Mouse (Mus musculus) urinary bladder, postnatal 10 days (tissue): Measurements from ENCODE around the gene Bdkrb2.
A peak's percentile ranks its signal among the peaks of the same experiment; 100 is the strongest.

Source experiments
- DNase-seq: peaks from one replicate; pipeline ENCODE4 v3.0.0; 2022; ENCODE audit warnings: low spot score

Bdkrb2 gene

GRCm38 (mm10) chr12:105546538-105546937 is 16.5 kb upstream of the Bdkrb2 start:
- DNase-seq: no peak

GRCm38 (mm10) chr12:105547151-105547550 is 15.9 kb upstream of the Bdkrb2 start:
- no peak for DNase-seq

- DNase-seq: no peak
These were observed 15.0 kb upstream of the Bdkrb2 start for GRCm38 (mm10) chr12:105548001-105548400.

- no peak for DNase-seq
These were observed 14.1 kb upstream of the Bdkrb2 start for GRCm38 (mm10) chr12:105548881-105549280.

GRCm38 (mm10) chr12:105549835-105550802 is 12.9 kb upstream of the Bdkrb2 start:
- no peak for DNase-seq

- no peak for DNase-seq
These were observed 11.5 kb upstream of the Bdkrb2 start for GRCm38 (mm10) chr12:105551551-105551989.

GRCm38 (mm10) chr12:105554151-105554772 is 8.8 kb upstream of the Bdkrb2 start:
- no peak for DNase-seq

- no peak for DNase-seq
These were observed 7.9 kb upstream of the Bdkrb2 start for GRCm38 (mm10) chr12:105555172-105555571.

- no peak for DNase-seq
These were observed 5.6 kb upstream of the Bdkrb2 start for GRCm38 (mm10) chr12:105557250-105557925.

GRCm38 (mm10) chr12:105561007-105561534 is 2.0 kb upstream of the Bdkrb2 start:
- DNase-seq: no peak

- DNase-seq: no peak
These were observed 788 bp upstream of the Bdkrb2 start for GRCm38 (mm10) chr12:105562056-105562820.

GRCm38 (mm10) chr12:105563726-105564275 is 775 bp downstream of the Bdkrb2 start:
- no peak for DNase-seq

- DNase-seq: no peak
These were observed 2.2 kb downstream of the Bdkrb2 start for GRCm38 (mm10) chr12:105565221-105565620.

GRCm38 (mm10) chr12:105571867-105572266 is 8.8 kb downstream of the Bdkrb2 start:
- DNase-seq: no peak

GRCm38 (mm10) chr12:105572622-105573021 is 9.6 kb downstream of the Bdkrb2 start:
- DNase-seq: no peak

- no peak for DNase-seq
These were observed 11.3 kb downstream of the Bdkrb2 start for GRCm38 (mm10) chr12:105574356-105574755.

GRCm38 (mm10) chr12:105580490-105580889 is 17.5 kb downstream of the Bdkrb2 start:
- no peak for DNase-seq

- no peak for DNase-seq
These were observed 19.5 kb downstream of the Bdkrb2 start for GRCm38 (mm10) chr12:105582486-105582885.

GRCm38 (mm10) chr12:105583484-105583883 is 20.5 kb downstream of the Bdkrb2 start:
- DNase-seq: no peak

GRCm38 (mm10) chr12:105584851-105585250 is 21.8 kb downstream of the Bdkrb2 start:
- DNase-seq: peak; percentile 37

GRCm38 (mm10) chr12:105587526-105587925 is 24.5 kb downstream of the Bdkrb2 start:
- no peak for DNase-seq
